Mouse (Mus musculus) right cerebral cortex, adult 18-20 months (tissue): Measurements from ENCODE around the gene Cherp.

Experiments
- DNase-seq: peaks from one replicate; pipeline ENCODE4 v3.0.0; 2022; ENCODE audit warnings: mixed read lengths

Cherp gene

DNA sequence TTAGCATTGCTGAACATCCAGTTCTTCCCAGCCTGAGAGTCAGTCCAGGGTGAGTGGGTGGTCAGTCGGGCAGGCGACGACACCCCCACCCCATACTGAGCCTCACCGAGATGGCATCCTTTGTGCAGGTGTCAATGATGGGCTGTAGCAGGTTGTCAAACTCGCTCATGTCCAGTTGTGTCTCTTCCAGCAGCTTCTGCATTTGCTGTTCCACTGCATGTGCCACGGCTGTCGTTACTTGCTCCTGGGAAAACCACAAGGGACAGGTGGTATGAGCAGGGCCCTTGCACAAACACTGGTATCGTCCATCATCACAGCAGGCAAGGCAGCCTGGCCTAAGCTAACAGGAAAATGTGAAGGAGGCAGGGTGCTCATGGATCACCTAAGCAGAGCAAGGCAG lies 5.0 kb downstream of the Cherp start:
- DNase-seq, result no peak

- no peak for DNase-seq
Measured at GRCm38 (mm10) chr8:72469243-72469642, 5.8 kb downstream of the Cherp start.

DNA sequence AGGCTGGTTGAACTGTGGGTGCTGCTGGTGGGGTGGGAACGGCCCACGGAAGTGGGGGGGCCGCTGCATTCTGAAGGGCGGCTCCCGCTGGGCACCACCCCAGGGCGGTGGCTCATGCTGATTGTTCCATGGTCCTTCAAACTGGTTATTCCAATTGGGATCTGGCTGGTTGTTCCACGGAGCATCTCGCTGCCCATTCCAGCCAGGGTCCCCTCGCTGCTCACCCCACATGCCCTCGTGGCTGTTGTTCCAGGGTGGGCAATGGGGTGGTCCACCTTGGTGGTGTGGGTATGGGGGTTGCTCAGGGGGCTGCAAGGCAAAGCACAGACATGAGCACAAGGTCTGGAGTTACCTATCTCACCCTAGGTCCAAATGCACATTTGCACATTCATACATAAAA lies 10.8 kb downstream of the Cherp start:
- DNase-seq, result no peak

DNA sequence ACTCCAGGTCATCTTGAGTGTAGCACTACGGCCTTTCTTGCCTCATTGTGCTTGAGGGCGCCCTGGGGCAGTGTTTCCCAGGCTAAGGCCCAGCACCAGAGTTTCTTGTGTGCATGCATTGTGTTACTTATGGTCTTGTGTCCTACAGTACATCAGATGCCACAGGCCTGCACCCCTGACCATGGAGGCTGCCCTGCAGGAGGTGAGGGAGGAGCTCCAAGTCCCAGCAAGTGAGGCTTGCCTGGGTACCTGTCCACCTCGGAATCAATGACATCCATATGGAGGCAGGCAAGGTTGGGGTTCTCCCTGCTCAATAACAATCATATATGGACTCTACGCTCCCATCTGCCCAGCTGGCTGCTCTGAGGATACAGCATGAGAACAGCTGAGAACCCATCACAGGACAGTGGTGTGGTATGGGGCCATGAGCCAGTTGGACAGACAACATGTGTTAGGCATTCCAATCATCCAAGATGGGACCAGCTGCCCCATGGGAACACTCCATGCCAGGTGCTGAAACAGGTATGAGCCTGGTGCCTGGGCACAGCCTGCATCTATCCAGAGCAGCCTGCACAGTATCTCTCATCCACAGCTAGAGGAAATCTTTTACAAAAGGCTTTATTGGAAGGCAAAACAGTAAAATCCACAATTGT lies 15.0 kb downstream of the Cherp start:
- no peak for DNase-seq

DNA sequence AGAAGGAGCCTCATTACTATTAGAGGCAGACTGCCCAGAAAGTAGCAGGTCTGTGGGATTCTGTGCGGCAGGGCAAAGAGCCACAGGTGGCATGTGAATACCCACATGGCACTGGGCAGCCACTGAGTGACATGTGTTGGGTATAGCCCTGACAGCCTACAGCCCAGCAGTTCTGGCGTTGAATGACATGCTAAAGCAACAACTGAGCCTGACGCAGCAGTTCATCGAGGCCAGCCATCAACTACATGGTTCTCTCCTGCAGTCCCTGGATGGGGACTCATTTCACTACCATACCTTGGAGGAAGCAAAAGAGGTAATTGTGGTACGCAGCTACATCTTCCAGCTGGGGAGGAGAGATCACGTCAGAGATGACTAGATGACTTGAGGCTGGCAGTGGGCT lies 16.6 kb downstream of the Cherp start:
- no peak for DNase-seq

GRCm38 (mm10) chr8:72457806-72458205 lies 17.2 kb downstream of the Cherp start:
- no peak for DNase-seq

- DNase-seq, result no peak
Measured at GRCm38 (mm10) chr8:72455317-72455716, 19.7 kb downstream of the Cherp start.

GRCm38 (mm10) chr8:72453904-72454303 lies 21.1 kb downstream of the Cherp start:
- DNase-seq, result no peak

DNA sequence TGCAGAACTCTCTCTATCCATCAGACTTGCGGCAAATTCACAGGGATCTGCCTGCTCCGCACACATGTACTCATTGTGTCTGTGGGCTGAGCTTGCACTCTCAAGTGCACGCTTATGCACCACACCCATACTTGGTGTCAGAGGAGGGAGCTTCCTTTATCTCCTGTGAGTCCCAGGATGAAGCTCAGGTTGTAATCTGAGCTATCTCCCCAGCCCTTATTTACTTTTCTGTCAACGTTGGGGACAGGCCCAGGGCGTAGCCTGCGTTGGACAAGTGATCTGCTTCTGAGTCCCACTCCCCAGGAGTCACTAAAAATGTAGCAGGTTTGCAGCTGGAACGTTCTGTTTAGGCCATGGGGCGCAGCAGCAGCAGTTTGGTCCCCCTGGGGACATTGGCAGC lies 23.5 kb downstream of the Cherp start:
- no peak for DNase-seq

DNA sequence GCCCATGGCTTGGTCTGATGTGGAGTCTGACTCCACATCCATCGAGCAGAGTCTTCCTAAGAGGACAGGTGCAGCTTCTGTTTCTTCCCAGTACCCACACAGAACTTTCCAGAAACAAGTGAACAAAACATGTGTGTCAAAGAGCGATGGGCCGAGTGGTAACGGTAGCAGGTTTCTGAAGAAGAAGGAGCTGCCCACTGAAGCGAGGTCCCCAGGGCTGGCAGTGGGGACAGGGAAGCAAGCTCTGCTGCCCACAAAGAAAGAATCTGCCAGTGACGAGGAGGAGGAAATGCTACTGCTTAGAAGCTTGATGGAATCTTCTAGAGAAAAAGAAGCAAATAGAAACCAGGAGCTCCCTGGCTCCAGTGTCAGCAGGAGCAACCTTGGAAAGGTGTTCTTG lies 30.0 kb downstream of the Cherp start:
- no peak for DNase-seq

DNA sequence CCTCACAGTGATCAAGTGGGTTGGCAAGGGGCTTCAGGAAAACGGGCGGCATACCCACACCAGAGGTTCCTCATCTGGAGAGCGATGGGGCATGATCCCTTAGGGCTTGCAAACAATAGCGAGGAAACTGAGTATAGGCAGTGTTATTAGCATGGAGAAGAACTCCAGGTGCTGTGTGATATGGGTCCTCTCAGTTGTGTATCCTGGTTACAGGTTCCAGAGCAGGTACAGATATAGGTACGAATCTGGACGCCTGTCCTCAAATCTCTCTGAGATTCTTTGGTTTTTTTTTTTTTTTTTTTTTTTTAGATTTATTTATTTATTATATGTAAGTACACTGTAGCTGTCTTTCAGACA lies 31.1 kb downstream of the Cherp start:
- DNase-seq, result no peak

DNA sequence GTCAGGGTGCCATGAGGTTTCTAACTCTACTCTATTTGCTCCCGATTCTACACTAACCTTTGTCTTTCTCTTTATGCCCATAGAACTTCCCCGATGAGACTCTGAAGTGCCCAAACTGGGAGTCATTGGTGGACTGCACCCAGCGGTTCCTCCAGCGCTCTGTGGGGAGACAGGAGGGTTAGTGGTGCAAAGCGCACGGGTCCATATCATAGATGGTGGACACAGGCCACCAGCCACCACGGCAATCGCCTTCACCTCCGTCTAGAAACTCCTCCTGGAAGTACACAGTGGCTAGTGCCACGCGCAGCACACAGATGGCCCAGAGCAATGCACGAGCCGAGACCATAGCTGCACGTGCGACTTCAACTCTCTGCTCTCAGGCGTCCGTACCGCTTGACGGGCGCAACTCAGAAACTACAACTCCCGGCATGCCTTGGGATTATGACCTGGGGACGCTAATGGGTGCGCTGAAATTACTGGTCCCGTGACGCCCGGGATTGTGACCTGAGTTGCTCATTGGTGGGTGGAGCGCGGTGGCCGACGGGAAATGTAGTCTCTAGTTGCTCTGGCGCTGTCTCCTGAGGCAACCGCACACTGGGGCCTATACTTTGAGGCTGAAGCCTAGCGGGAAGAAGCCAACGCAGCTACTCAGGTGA lies 31.6 kb downstream of the Cherp start, which contains the start of the genes Calr3 and 1700030K09Rik:
Calr3 (minus strand) TSS at position 533 of the 656 bp plus-strand sequence.
1700030K09Rik (plus strand) TSS at position 543 of the 656 bp plus-strand sequence.
- peak; percentile 99 for DNase-seq

GRCm38 (mm10) chr8:72438248-72439015 lies 36.6 kb downstream of the Cherp start:
- DNase-seq, result no peak

- no peak for DNase-seq
Measured at GRCm38 (mm10) chr8:72434952-72435351, 40.1 kb downstream of the Cherp start.

- no peak for DNase-seq
Measured at GRCm38 (mm10) chr8:72429676-72430075, 45.4 kb downstream of the Cherp start.

DNA sequence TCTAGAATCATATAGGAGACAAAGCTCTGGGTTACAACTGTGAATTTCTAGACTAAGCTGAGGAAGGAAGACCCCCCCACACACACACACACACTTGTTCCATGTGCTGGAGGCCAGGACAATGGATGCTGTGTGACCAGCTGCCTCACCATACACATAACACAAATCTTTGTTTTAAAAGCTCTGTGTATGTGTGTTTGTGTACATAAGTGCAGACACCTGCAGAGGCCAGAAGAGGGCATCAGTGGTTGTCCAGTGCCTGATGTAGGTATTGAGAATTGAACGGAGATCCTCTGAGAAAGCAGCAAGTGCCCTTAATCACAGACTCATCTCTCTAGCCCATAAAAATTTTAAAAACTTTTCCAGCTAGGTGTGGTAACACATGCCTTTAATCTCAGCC lies 52.1 kb downstream of the Cherp start:
- DNase-seq, result no peak

GRCm38 (mm10) chr8:72421362-72422335 lies 53.4 kb downstream of the Cherp start, which contains the start of gene Eps15l1:
TSS of gene Eps15l1 (minus strand) at chr8:72421460.
- DNase-seq, result peak; percentile 99

- DNase-seq, result peak; percentile 40
Measured at GRCm38 (mm10) chr8:72420571-72421361, 54.3 kb downstream of the Cherp start.

GRCm38 (mm10) chr8:72418073-72418472 lies 57.0 kb downstream of the Cherp start:
- DNase-seq, result no peak

DNA sequence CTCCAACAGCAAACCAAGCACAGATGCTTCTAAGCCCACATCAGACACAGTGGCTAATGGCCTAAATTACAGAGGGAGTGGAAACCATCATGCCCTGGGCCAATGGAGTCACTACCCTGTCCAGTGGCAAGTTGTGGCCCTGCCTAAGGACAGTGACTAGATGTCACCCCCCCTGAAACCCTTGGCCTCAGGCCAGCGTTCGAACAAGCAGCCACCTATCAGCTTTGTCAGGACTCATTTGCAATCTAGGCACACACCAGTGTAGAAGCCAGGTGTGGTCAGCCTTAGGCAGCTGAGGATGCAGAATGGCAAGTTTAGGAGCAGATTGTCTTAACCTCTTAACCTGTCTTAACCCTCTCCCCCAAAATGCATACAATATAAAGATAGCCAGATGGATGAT lies 59.8 kb downstream of the Cherp start:
- DNase-seq, result no peak

- no peak for DNase-seq
Measured at GRCm38 (mm10) chr8:72413839-72414238, 61.2 kb downstream of the Cherp start.
